Mouse (Mus musculus) myocyte (in vitro differentiated cells): ENCODE results near the gene Hexim2. TPM values are rescaled to one million over a fixed set of nuclear protein-coding genes. Genes with fewer than 3 reads are reported as not detected.

Experiments
- H3K27me3 ChIP-seq: one replicate; pipeline ENCODE4 v1.6.1; 2011; ENCODE audit not compliant: control insufficient read depth, insufficient read depth, insufficient read length
- H3K36me3 ChIP-seq: one replicate; pipeline ENCODE4 v1.6.1; 2011; ENCODE audit not compliant: control insufficient read depth, insufficient read depth
- H3K4me2 ChIP-seq: one replicate; pipeline ENCODE4 v1.6.1; 2011; ENCODE audit warnings: low read depth, control low read depth
- H3K4me3 ChIP-seq: one replicate; pipeline ENCODE4 v1.5.1; 2011; ENCODE audit warnings: mild to moderate bottlenecking, control low read depth, moderate library complexity
- H3K79me2 ChIP-seq: one replicate; pipeline ENCODE4 v1.6.1; 2011; ENCODE audit not compliant: control insufficient read depth, insufficient read depth
- H3ac ChIP-seq: one replicate; pipeline ENCODE4 v1.6.1; 2011; ENCODE audit not compliant: control insufficient read depth, insufficient read length
- CEBPB ChIP-seq: IDR thresholded peaks from 2 replicates; pipeline ENCODE4 v1.6.1; 2011; ENCODE audit warnings: mild to moderate bottlenecking, moderate library complexity; ENCODE audit not compliant: poor library complexity, insufficient read depth, severe bottlenecking
- E2F4 ChIP-seq: IDR thresholded peaks from one replicate; pipeline ENCODE4 v1.6.1; 2011; ENCODE audit warnings: mild to moderate bottlenecking, control low read depth, moderate library complexity; ENCODE audit not compliant: insufficient read depth
- MAX ChIP-seq: IDR thresholded peaks from one replicate; pipeline ENCODE4 v1.6.1; 2011; ENCODE audit warnings: low read depth, mild to moderate bottlenecking, control low read depth
- MYOD1 ChIP-seq, 3 experiments: IDR thresholded peaks; one replicate each; pipeline ENCODE4 v1.6.1; 2011; ENCODE audit warnings: control low read depth in 2 of 3, low read depth in 2 of 3, mild to moderate bottlenecking in 2 of 3, moderate library complexity in 1 of 3; ENCODE audit not compliant: insufficient read length in 2 of 3, control insufficient read depth in 1 of 3
- MYOG ChIP-seq, 3 experiments: IDR thresholded peaks; one replicate each; pipeline ENCODE4 v1.6.1; 2011; ENCODE audit warnings: control low read depth in 2 of 3, low read depth in 2 of 3, mild to moderate bottlenecking in 2 of 3; ENCODE audit not compliant: insufficient read length in 2 of 3, control insufficient read depth in 1 of 3, insufficient read depth in 1 of 3
- POLR2A ChIP-seq: IDR thresholded peaks from one replicate; pipeline ENCODE4 v1.6.1; 2011; ENCODE audit warnings: low read depth, mild to moderate bottlenecking, control low read depth, moderate library complexity; ENCODE audit not compliant: insufficient read length
- POLR2AphosphoS2 ChIP-seq: IDR thresholded peaks from one replicate; pipeline ENCODE4 v1.6.1; 2011; ENCODE audit warnings: low read depth, control low read depth; ENCODE audit not compliant: insufficient read length
- REST ChIP-seq: IDR thresholded peaks from one replicate; pipeline ENCODE4 v1.6.1; 2011; ENCODE audit warnings: mild to moderate bottlenecking, control low read depth, moderate library complexity; ENCODE audit not compliant: insufficient read depth, insufficient read length
- SRF ChIP-seq: IDR thresholded peaks from one replicate; pipeline ENCODE4 v1.6.1; 2011; ENCODE audit warnings: low read depth; ENCODE audit not compliant: control insufficient read depth, insufficient read length
- TCF12 ChIP-seq: IDR thresholded peaks from one replicate; pipeline ENCODE4 v1.6.1; 2011; ENCODE audit warnings: mild to moderate bottlenecking, control low read depth; ENCODE audit not compliant: poor library complexity, insufficient read depth, severe bottlenecking
- TCF3 ChIP-seq: IDR thresholded peaks from one replicate; pipeline ENCODE4 v1.6.1; 2011; ENCODE audit warnings: low read depth, control low read depth; ENCODE audit not compliant: insufficient read length
- USF1 ChIP-seq: IDR thresholded peaks from one replicate; pipeline ENCODE4 v1.6.1; 2011; ENCODE audit warnings: low read depth, mild to moderate bottlenecking, control low read depth, moderate library complexity
- polyA plus RNA-seq: library from polyadenylated mRNA; unstranded; fragments of >200 nt; fragmentation: generic; extraction: Trizol; gene quantifications from one replicate; pipeline ENCODE4 v1.2.1, GENCODE M21; 2012; ENCODE audit warnings: missing spikeins

Gene Hexim2
- 8.8 TPM for polyA plus RNA-seq

DNA sequence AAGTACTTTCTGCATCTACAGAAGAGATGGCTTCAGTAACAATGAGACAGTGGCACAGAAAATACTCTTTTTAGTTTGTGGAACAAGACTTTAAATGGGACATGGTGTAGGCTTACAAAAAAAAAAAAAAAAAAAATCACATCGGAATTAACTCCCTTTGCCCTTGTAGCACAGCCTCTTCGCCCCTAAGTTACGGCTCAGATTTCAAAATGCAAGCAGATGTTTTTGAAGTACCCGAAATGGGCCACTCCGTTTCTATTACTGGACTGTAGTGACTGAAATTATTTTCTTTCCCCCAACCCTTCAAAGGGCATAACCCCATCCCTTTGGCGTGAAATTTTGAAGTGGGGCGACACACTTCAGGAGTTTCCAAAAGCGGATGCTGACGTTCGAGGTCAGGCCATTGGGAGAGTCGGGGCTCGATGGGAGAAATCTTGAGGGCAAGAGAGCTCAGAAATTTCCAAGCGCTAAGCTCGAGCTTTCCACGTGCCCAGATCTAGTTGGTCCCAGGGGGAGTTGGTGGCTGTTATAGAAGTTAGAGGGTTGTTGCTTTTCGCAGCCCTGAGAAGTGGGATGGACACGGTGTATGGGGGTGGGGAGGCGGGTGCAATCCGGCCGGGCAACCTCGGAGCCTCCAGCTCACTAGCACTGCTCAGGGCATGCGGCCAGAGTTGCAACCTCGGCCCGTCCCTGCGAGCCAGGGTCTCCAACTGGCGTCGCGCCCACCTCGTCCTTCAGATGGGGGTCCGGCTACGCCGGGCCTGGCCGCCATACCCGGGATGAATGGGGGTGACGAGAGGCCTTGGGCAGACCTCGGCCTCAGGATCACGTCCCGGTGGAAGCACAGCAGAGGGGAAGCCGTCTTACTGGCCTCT lies at the start of gene Hexim2:
Gene Hexim2 (plus strand): TSS at position 729 of the 875 bp plus-strand sequence.
- H3K27me3 ChIP-seq, result no peaks in the 10 kb centered on the region
- no peaks in the 10 kb centered on the region for H3K36me3 ChIP-seq
- H3K79me2 ChIP-seq, result peaks cover 24% of the 10 kb centered on the region
- peak within 1 kb of the TSS; percentile 81 for H3K4me3 ChIP-seq
- H3ac ChIP-seq, result peak within 1 kb of the TSS; percentile 96
- TF ChIP-seq MYOG (IDR thresholded peaks at IDR 0.05; ENCODE audit: control insufficient read depth in 1 of 3, insufficient read depth in 1 of 3, insufficient read length in 2 of 3, low read depth in 2 of 3), result no peak
- TF ChIP-seq TCF12, result no peak
- no peak for TF ChIP-seq MYOD1 (IDR thresholded peaks at IDR 0.05; ENCODE audit: control insufficient read depth in 1 of 3, insufficient read length in 2 of 3, low read depth in 2 of 3)
- peak; percentile 66 for TF ChIP-seq POLR2A
- no peak for TF ChIP-seq TCF3
- TF ChIP-seq SRF, result no peak
- no peak for TF ChIP-seq USF1
- TF ChIP-seq E2F4, result no peak
- no peak for TF ChIP-seq MAX
- TF ChIP-seq CEBPB, result no peak
- TF ChIP-seq POLR2AphosphoS2, result peak; percentile 69
- no peak for TF ChIP-seq REST
- H3K4me2 ChIP-seq, result peak within 1 kb of the TSS; percentile 86

DNA sequence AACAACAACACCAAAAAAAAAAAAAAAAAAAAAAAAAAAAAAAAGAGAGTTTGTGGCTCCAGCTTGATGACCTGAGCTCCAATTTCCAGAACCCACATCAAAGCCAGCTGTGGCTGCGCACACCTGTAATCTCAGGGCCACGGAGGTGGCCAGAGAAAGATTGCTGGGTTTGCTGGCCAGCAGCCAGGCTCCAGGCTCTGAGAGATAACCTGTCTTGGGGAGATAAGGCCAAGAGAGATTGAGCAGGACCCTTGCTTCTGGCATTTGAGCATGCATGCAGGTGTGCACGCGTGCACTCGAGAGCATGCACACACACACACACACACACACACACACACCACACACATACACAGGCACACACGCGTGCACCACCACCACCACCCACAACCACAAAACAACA lies 38.9 kb upstream of the Hexim2 start:
- Histone ChIP-seq H3K27me3 (no peaks in the 10 kb centered on the region), H3K36me3 (no peaks in the 10 kb centered on the region), H3K79me2 (peaks cover 8% of the 10 kb centered on the region), H3K4me2 (peak overlapping the region; percentile 93), H3K4me3 (no peak overlapping the region), H3ac (no peak overlapping the region)
- no peak for TF ChIP-seq POLR2A
- no peak for TF ChIP-seq MAX
- TF ChIP-seq MYOD1 (IDR thresholded peaks at IDR 0.05; ENCODE audit: control insufficient read depth in 1 of 3, insufficient read length in 2 of 3, low read depth in 2 of 3), result peak in 1 of 3 experiments; percentile 13

DNA sequence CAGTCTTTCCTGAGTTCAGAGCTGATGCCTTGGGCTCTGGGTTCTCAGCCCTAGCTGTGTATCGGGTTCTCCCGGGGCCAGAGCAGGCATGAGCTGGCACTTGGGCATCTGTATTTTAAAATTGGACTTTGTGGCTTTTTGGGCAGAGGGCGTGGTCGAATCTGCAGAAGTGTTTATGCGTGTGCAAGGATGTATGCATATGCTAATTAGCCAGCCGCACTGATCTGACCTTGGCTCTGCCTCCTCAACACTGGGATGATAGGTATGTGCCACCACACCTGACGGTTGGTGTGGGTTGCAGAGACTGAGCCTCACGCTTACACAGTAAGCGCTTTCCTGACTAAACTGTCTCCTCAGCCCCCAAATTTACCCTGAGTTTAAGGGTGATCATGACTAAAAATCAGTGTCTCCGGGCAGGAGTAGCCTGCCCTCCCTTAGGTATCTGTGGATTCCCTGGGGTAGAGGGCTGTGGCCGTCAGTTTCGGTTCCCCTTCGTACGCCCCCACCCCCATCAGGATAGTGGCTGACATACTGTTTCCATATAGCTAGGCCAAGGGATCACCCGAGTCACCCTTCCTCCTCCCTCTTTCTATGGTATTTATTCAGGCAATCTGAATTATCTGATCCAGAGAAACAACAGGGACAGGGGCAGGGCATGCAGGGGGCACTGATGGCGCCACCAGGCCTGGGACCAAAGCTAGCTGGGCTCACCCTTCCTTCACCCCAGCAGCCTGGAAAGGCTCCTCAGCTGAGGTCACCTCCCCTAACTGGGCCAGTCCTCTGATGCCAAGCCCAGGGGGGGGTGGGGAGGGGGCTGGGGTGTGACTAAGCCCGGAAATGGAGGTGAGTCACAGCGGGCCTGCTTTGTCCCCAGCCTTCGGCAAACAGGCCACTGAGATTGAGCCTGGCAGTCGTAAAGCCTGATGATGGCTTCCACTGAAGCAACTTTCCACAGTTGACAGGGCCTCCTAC lies 38.1 kb upstream of the Hexim2 start:
- Histone ChIP-seq H3K79me2 (peaks cover 8% of the 10 kb centered on the region), H3K27me3 (no peaks in the 10 kb centered on the region), H3K4me3 (no peak overlapping the region), H3K36me3 (no peaks in the 10 kb centered on the region), H3K4me2 (peak overlapping the region; percentile 93), H3ac (no peak overlapping the region)
- TF ChIP-seq POLR2A, result peak; percentile 47
- TF ChIP-seq USF1, result no peak
- no peak for TF ChIP-seq E2F4
- no peak for TF ChIP-seq MYOG (IDR thresholded peaks at IDR 0.05; ENCODE audit: control insufficient read depth in 1 of 3, insufficient read depth in 1 of 3, insufficient read length in 2 of 3, low read depth in 2 of 3)
- no peak for TF ChIP-seq CEBPB
- TF ChIP-seq REST, result no peak
- no peak for TF ChIP-seq TCF12
- TF ChIP-seq TCF3, result no peak
- TF ChIP-seq MYOD1 (IDR thresholded peaks at IDR 0.05; ENCODE audit: control insufficient read depth in 1 of 3, insufficient read length in 2 of 3, low read depth in 2 of 3), result no peak
- TF ChIP-seq POLR2AphosphoS2, result peak; percentile 36
- TF ChIP-seq MAX, result no peak
- TF ChIP-seq SRF, result no peak

DNA sequence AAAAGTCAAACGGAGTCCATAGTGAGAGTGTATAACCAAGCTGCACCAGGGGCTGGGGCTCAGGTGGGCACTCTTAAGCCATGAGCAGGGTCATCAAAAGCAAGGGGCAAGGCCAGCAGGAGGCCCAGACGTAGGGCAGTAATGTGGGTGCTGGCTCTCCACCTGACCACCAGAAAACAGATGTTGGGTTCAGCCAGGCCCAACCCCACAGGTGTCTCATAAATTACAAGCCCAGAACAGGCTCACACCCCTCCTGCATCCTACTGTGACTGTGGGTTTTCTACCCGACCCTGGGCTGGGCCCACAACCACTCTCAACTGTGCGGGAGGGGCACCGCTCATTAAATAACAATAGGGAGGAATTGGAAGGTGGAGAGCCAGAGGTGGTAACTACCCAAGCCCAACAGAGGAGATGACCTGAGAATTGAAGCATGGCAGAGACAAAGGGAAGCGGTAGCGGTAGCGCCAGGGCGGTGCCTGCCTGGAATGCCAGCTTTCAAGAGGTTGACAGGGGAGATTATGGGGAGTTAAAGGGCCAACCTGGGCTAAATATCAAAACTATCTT lies 37.0 kb upstream of the Hexim2 start:
- H3K4me3 ChIP-seq, result no peak overlapping the region
- H3K27me3 ChIP-seq, result no peaks in the 10 kb centered on the region
- TF ChIP-seq MAX (no peak), MYOG (IDR thresholded peaks at IDR 0.05; ENCODE audit: control insufficient read depth in 1 of 3, insufficient read depth in 1 of 3, insufficient read length in 2 of 3, low read depth in 2 of 3) (peak in 1 of 3 experiments; percentile 69), POLR2A (no peak), MYOD1 (IDR thresholded peaks at IDR 0.05; ENCODE audit: control insufficient read depth in 1 of 3, insufficient read length in 2 of 3, low read depth in 2 of 3) (peak in 1 of 3 experiments; percentile 57)

More for the DNA sequence above, 37.0 kb upstream of the Hexim2 start:
- Histone ChIP-seq H3K36me3 (no peaks in the 10 kb centered on the region), H3K79me2 (peaks cover 16% of the 10 kb centered on the region), H3ac (no peak overlapping the region), H3K4me2 (peak overlapping the region; percentile 62)
